8 mouse cellular contexts compared by ENCODE assay signal in the genomic region with DNA sequence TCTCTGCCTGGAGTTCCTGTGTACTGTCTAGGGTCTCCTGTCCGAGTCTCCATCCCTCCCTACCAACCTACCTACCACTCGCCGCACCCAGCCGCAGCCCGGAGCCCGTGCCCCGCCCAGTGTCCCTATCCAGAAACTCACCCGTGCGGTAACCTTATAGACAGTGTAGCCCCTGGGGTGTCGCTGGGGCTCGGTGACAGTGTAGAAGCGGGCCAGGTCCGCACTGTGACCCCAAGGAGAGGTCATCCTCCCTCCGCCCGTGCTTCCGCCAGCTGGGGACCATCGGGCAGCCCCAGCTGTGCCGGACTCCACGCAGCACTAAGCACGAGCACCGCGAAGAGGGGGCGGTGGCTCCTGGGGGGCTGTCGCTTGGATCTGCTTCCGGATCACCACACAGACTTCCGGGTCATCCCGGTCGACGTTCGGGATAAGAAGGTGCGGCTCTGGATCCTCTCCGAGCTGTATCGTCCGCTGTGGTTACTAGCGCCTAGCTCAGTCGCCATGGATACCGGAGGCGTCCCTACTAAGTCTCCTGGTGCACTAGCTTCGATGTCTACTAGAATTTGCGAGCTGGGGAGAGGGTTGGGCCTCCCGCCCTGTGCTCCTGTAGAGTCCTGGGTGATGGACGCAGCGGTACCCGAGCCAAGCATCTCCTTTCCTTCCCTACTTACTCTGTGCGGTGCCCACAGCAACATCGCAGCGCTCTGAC. TPM values are rescaled to one million over a fixed set of nuclear protein-coding genes. Genes with fewer than 3 reads are reported as not detected.
DNase-seq lines count a peak whose midpoint lies in the region; ATAC-seq and TF ChIP-seq lines count a peak whose summit lies in the region.

Rps6kc1 (minus strand) TSS at position 356 of the 709 bp plus-strand sequence.

- no peaks in the 10 kb centered on the region for H3K9me3 ChIP-seq in hindbrain, embryonic 10.5 days
- no peaks in the 10 kb centered on the region for H3K9me3 ChIP-seq in lung, postnatal 0 days (ENCODE audit: low read length)

- H3K4me3 ChIP-seq in hindbrain, embryonic 10.5 days: peak within 1 kb of the TSS; percentile 73
- peak within 1 kb of the TSS; percentile 62 for H3K4me3 ChIP-seq in lung, postnatal 0 days (ENCODE audit: low read depth, low read length)

- TF ChIP-seq EP300 in lung, postnatal 0 days (IDR thresholded peaks at IDR 0.05): no peak

- H3K27me3 ChIP-seq in hindbrain, embryonic 10.5 days (ENCODE audit: insufficient read depth, poor library complexity, severe bottlenecking): no peaks in the 10 kb centered on the region
- no peaks in the 10 kb centered on the region for H3K27me3 ChIP-seq in lung, postnatal 0 days (replicated peaks; ENCODE audit: insufficient read depth, low read length)

- H3K4me1 ChIP-seq in hindbrain, embryonic 10.5 days (replicated peaks): peaks cover 25% of the 10 kb centered on the region
- peaks cover 5% of the 10 kb centered on the region; the same call in 1 of the 2 replicates for H3K4me1 ChIP-seq in lung, postnatal 0 days (ENCODE audit: insufficient read depth, low read depth, low read length)

- no peak for TF ChIP-seq CTCF in lung, postnatal 0 days (IDR thresholded peaks at IDR 0.05)

- H3K4me2 ChIP-seq in lung, postnatal 0 days (replicated peaks; ENCODE audit: low read depth, low read length): peak within 1 kb of the TSS; percentile 83

- WGBS in hindbrain, embryonic 10.5 days: under 1% methylated on average over 47 of the region's 47 CpGs
- under 1% methylated on average over 46 of the region's 47 CpGs for WGBS in lung, postnatal 0 days

- peak within 1 kb of the TSS; percentile 90 for H3K27ac ChIP-seq in hindbrain, embryonic 10.5 days
- H3K27ac ChIP-seq in lung, postnatal 0 days (ENCODE audit: low read length): peak within 1 kb of the TSS; percentile 48

- no peaks in the 10 kb centered on the region for H3K36me3 ChIP-seq in hindbrain, embryonic 10.5 days
- H3K36me3 ChIP-seq in lung, postnatal 0 days (ENCODE audit: insufficient read depth, low read length): no peaks in the 10 kb centered on the region

- DNase-seq in MN1 (ENCODE audit: low spot score): peak; percentile 94
- DNase-seq in cerebellum, adult 9-10 months: peak; percentile 78
- DNase-seq in hindbrain, embryonic 10.5 days (ENCODE audit: low spot score): peak; percentile 88
- peak; percentile 87 to 88 for DNase-seq in layer of hippocampus, postnatal 10 days (ENCODE audit: low spot score in 2 of 2)
- peak; percentile 87 for DNase-seq in lung, postnatal 0 days (ENCODE audit: low spot score)
- peak; percentile 63 for DNase-seq in ovary, postnatal 14 days (ENCODE audit: low spot score)
- peak; percentile 43 to 62 for DNase-seq in thymus, postnatal 10 days (ENCODE audit: low spot score in 2 of 2)

- peak within 1 kb of the TSS; percentile 54 for H3K9ac ChIP-seq in lung, postnatal 0 days (replicated peaks; ENCODE audit: low read depth)

- ATAC-seq in frontal cortex, adult (ENCODE audit: low TSS enrichment): peak; percentile 90
- peak; percentile 97 for ATAC-seq in lung, postnatal 0 days

RNA-seq across cellular contexts. Expression of gene Rps6kc1, which starts in this region (rescaled TPM):
- 17.4 and 18.7 TPM in 2 replicates for polyA plus RNA-seq in hindbrain, embryonic 10.5 days (2016; fragmentation: Nextera tagmentation; extraction: Ambion mirVana)
- 10 to 100 TPM; 59.9 to 66.0 TPM for total RNA-seq in layer of hippocampus, postnatal 10 days (2021)
- polyA plus RNA-seq in lung, postnatal 0 days (2015; fragmentation: Nextera tagmentation; extraction: Ambion mirVana): 8.5 and 9.7 TPM in 2 replicates

Comparison
In these comparisons a context has a peak if more than half of its experiments do, and no peak if none do; other contexts are left out.
1. Peak in every context shown above with its lines: DNase-seq, ATAC-seq, H3K4me3 ChIP-seq and H3K27ac ChIP-seq.